Mouse (Mus musculus) CH12.LX (cell line): ENCODE measurements at regions not wholly inside any gene's neighbourhood (a gene's known extent, or its start where the extent isn't known, plus 50 kb on each side); places are given as distances from the start of the nearest gene placed in this dataset.

Source experiments
- DNase-seq: peaks from one replicate; pipeline ENCODE4 v3.0.0-alpha.2; 2013; ENCODE audit errors: extremely low read depth
- H3K27ac ChIP-seq: 2 replicates; pipeline ENCODE4 v1.5.1; 2012; ENCODE audit warnings: low read depth, mild to moderate bottlenecking, control low read depth, moderate library complexity; ENCODE audit not compliant: insufficient read depth
- H3K27me3 ChIP-seq: replicated peaks from 2 replicates; pipeline ENCODE3; 2012; ENCODE audit warnings: inconsistent platforms
- H3K36me3 ChIP-seq, 2 experiments: replicated peaks in 1 of 2; 2 replicates each; pipeline versions ENCODE3 to v1.6.1; 2012; ENCODE audit warnings: inconsistent platforms in 1 of 2, low read length in 1 of 2, mild to moderate bottlenecking in 1 of 2, mixed read lengths in 1 of 2, moderate library complexity in 1 of 2; ENCODE audit not compliant: control insufficient read depth in 1 of 2, insufficient read depth in 1 of 2
- H3K4me1 ChIP-seq, 2 experiments: 2 replicates each; pipeline ENCODE4 v1.6.1; 2012; ENCODE audit warnings: inconsistent platforms in 1 of 2, moderate library complexity in 1 of 2; ENCODE audit not compliant: insufficient read depth in 2 of 2, control insufficient read depth in 1 of 2
- H3K4me2 ChIP-seq: 2 replicates; pipeline ENCODE4 v1.6.1; 2012; ENCODE audit warnings: low read depth, mild to moderate bottlenecking, control low read depth; ENCODE audit not compliant: poor library complexity, insufficient read depth, severe bottlenecking
- H3K4me3 ChIP-seq, 3 experiments: fragments of 150-350 bp in 1 of 3; sonication (generic) in 1 of 3; replicated peaks in 1 of 3; 2 replicates each; pipeline versions ENCODE3 to v1.5.1; 2011 to 2012; ENCODE audit warnings: low read depth in 2 of 3, low read length in 2 of 3, mild to moderate bottlenecking in 2 of 3, moderate library complexity in 2 of 3, control low read depth in 1 of 3, improper control_type of control experiment in 1 of 3, inconsistent platforms in 1 of 3, mixed read lengths in 1 of 3; ENCODE audit not compliant: poor library complexity in 1 of 3
- H3K79me2 ChIP-seq: replicated peaks from 2 replicates; pipeline ENCODE4 v1.6.1; 2012; ENCODE audit warnings: mild to moderate bottlenecking, moderate library complexity; ENCODE audit not compliant: control insufficient read depth, poor library complexity, insufficient read depth, severe bottlenecking; ENCODE audit errors: extremely low read depth
- H3K9ac ChIP-seq: 2 replicates; pipeline ENCODE4 v1.6.1; 2012; ENCODE audit warnings: low read depth, mild to moderate bottlenecking, control low read depth, moderate library complexity; ENCODE audit not compliant: insufficient read depth
- H3K9me3 ChIP-seq: replicated peaks from 2 replicates; pipeline ENCODE3; 2012; ENCODE audit warnings: low read length, inconsistent platforms, mixed read lengths
- BHLHE40 ChIP-seq: IDR thresholded peaks from 2 replicates; pipeline ENCODE4 v1.6.1; 2011; ENCODE audit warnings: mild to moderate bottlenecking, low read depth, low read length, improper control_type of control experiment
- CTCF ChIP-seq, 2 experiments: IDR thresholded peaks in 1 of 2; conservative IDR thresholded peaks in 1 of 2; 2 replicates each; pipeline ENCODE4 v1.5.1; 2011 to 2012; ENCODE audit warnings: low read depth in 2 of 2, low read length in 2 of 2, improper control_type of control experiment in 1 of 2, inconsistent platforms in 1 of 2, mild to moderate bottlenecking in 1 of 2, moderate library complexity in 1 of 2
- E2F4 ChIP-seq: IDR thresholded peaks from 2 replicates; pipeline ENCODE4 v1.6.1; 2011; ENCODE audit warnings: low read depth, low read length, improper control_type of control experiment; ENCODE audit not compliant: insufficient replicate concordance
- ELF1 ChIP-seq: IDR thresholded peaks from 2 replicates; pipeline ENCODE4 v1.6.1; 2014; ENCODE audit warnings: low read depth, mild to moderate bottlenecking, inconsistent platforms, low read length, improper control_type of control experiment
- EP300 ChIP-seq: IDR thresholded peaks from 2 replicates; pipeline ENCODE4 v1.6.1; 2011; ENCODE audit warnings: low read length, improper control_type of control experiment
- JUN ChIP-seq: IDR thresholded peaks from 2 replicates; pipeline ENCODE4 v1.6.1; 2011; ENCODE audit warnings: low read depth, mild to moderate bottlenecking, low read length, improper control_type of control experiment, moderate library complexity; ENCODE audit not compliant: insufficient read depth
- MAFK ChIP-seq: IDR thresholded peaks from 2 replicates; pipeline ENCODE4 v1.6.1; 2011; ENCODE audit warnings: low read length, improper control_type of control experiment; ENCODE audit not compliant: insufficient replicate concordance
- MEF2A ChIP-seq: IDR thresholded peaks from 2 replicates; pipeline ENCODE4 v1.6.1; 2014; ENCODE audit warnings: low read depth, mild to moderate bottlenecking, inconsistent platforms, low read length, improper control_type of control experiment, borderline replicate concordance
- MXI1 ChIP-seq: IDR thresholded peaks from 2 replicates; pipeline ENCODE4 v1.6.1; 2011; ENCODE audit warnings: mild to moderate bottlenecking, low read depth, low read length, improper control_type of control experiment
- PAX5 ChIP-seq: IDR thresholded peaks from 2 replicates; pipeline ENCODE4 v1.6.1; 2012; ENCODE audit warnings: low read length, inconsistent platforms, mixed read lengths
- POLR2AphosphoS2 ChIP-seq: IDR thresholded peaks from 2 replicates; pipeline ENCODE4 v1.6.1; 2011; ENCODE audit warnings: low read depth, low read length, improper control_type of control experiment
- RCOR1 ChIP-seq: conservative IDR thresholded peaks from 2 replicates; pipeline ENCODE4 v1.6.1; 2012; ENCODE audit warnings: low read depth, mild to moderate bottlenecking, inconsistent platforms, low read length, improper control_type of control experiment
- SIN3A ChIP-seq: IDR thresholded peaks from 2 replicates; pipeline ENCODE4 v1.6.1; 2012; ENCODE audit warnings: low read length, improper control_type of control experiment, inconsistent platforms
- TBP ChIP-seq: conservative IDR thresholded peaks from 2 replicates; pipeline ENCODE4 v1.6.1; 2011; ENCODE audit warnings: low read depth, low read length, improper control_type of control experiment
- TCF12 ChIP-seq: IDR thresholded peaks from 2 replicates; pipeline ENCODE4 v1.6.1; 2014; ENCODE audit warnings: low read depth, mild to moderate bottlenecking, inconsistent platforms, low read length, improper control_type of control experiment
- UBTF ChIP-seq: IDR thresholded peaks from 2 replicates; pipeline ENCODE4 v1.6.1; 2012; ENCODE audit warnings: low read depth, mild to moderate bottlenecking, inconsistent platforms, low read length, improper control_type of control experiment, moderate library complexity
- USF1 ChIP-seq: IDR thresholded peaks from 2 replicates; pipeline ENCODE4 v1.6.1; 2014; ENCODE audit warnings: low read depth, mild to moderate bottlenecking, inconsistent platforms, low read length, improper control_type of control experiment
- USF2 ChIP-seq: conservative IDR thresholded peaks from 2 replicates; pipeline ENCODE4 v1.6.1; 2011; ENCODE audit warnings: low read depth, low read length, improper control_type of control experiment
- ZC3H11A ChIP-seq: IDR thresholded peaks from 2 replicates; pipeline ENCODE4 v1.6.1; 2012; ENCODE audit warnings: low read depth, mild to moderate bottlenecking, inconsistent platforms, low read length, improper control_type of control experiment
- ZKSCAN1 ChIP-seq: IDR thresholded peaks from 2 replicates; pipeline ENCODE4 v1.6.1; 2012; ENCODE audit warnings: low read depth, inconsistent platforms, low read length, improper control_type of control experiment, borderline replicate concordance
- ZMIZ1 ChIP-seq: IDR thresholded peaks from 2 replicates; pipeline ENCODE4 v1.6.1; 2012; ENCODE audit warnings: low read depth, mild to moderate bottlenecking, inconsistent platforms, low read length, improper control_type of control experiment
- ZNF384 ChIP-seq: IDR thresholded peaks from 2 replicates; pipeline ENCODE4 v1.6.1; 2012; ENCODE audit warnings: low read depth, low read length, improper control_type of control experiment, inconsistent platforms
- dilution Hi-C: fragments of 300-500 bp; cut with MboI; formaldehyde crosslinking; loops from 2 replicates; pipeline ENCODE4 v1.14.3; 2020; ENCODE audit warnings: low sequenced_read_pairs; ENCODE audit not compliant: extremely low pct_unique_long_range_greater_than_20kb, extremely low pct_ligation_motif_present
- in situ Hi-C: fragments of 300-500 bp; cut with MboI; formaldehyde crosslinking; loops from 3 replicates; pipeline ENCODE4 v1.14.3; 2019; ENCODE audit warnings: low sequenced_read_pairs, low pct_ligation_motif_present, low pct_unique_long_range_greater_than_20kb, mixed read lengths

- Histone ChIP-seq H3K36me3 (no peaks in the 10 kb centered on the region), H3K4me2 (no peak overlapping the region), H3K27ac (no peak overlapping the region), H3K4me1 (peaks cover 5 to 9% of the 10 kb centered on the region in 2 experiments), H3K79me2 (no peaks in the 10 kb centered on the region), H3K4me3 (no peak overlapping the region), H3K9ac (no peak overlapping the region), H3K9me3 (peaks cover 3% of the 10 kb centered on the region), H3K27me3 (no peaks in the 10 kb centered on the region)
- TF ChIP-seq JUN: no peak
- TF ChIP-seq EP300: no peak
- TF ChIP-seq CTCF (conservative IDR thresholded peaks at IDR 0.05 in 1 of 2, IDR thresholded peaks at IDR 0.05 in 1 of 2; ENCODE audit: low read depth in 2 of 2, low read length in 2 of 2): no peak
- TF ChIP-seq ZC3H11A: no peak
- TF ChIP-seq SIN3A: no peak
- TF ChIP-seq MAFK: no peak
- TF ChIP-seq USF2: no peak
- no peak for TF ChIP-seq MXI1
- TF ChIP-seq ZKSCAN1: no peak
- TF ChIP-seq POLR2AphosphoS2: no peak
- DNase-seq: no peak
- dilution Hi-C loops: no loop called here
- in situ Hi-C loops: no loop called here
These were observed 100.6 kb downstream of the Tmem30b start for GRCm38 (mm10) chr12:73445562-73445961.

GRCm38 (mm10) chr12:73445128-73445527 is 101.1 kb downstream of the Tmem30b start:
- no peaks in the 10 kb centered on the region for H3K36me3 ChIP-seq
- dilution Hi-C loops (no loop called here), in situ Hi-C loops (no loop called here)
- H3K79me2 ChIP-seq: no peaks in the 10 kb centered on the region
- no peak overlapping the region for H3K4me2 ChIP-seq
- peaks cover 3% of the 10 kb centered on the region for H3K9me3 ChIP-seq
- peaks cover 5 to 9% of the 10 kb centered on the region in 2 experiments for H3K4me1 ChIP-seq
- no peaks in the 10 kb centered on the region for H3K27me3 ChIP-seq
- no peak overlapping the region for H3K27ac ChIP-seq
- TF ChIP-seq SIN3A (no peak), BHLHE40 (no peak), TCF12 (no peak), USF2 (no peak), ZKSCAN1 (no peak), E2F4 (no peak), ELF1 (no peak), MEF2A (no peak), ZC3H11A (no peak), PAX5 (no peak), ZMIZ1 (no peak), UBTF (no peak), TBP (no peak), RCOR1 (no peak), ZNF384 (no peak), USF1 (no peak), EP300 (no peak)
- no peak overlapping the region for H3K4me3 ChIP-seq
- no peak overlapping the region for H3K9ac ChIP-seq
- DNase-seq: no peak
